Mouse (Mus musculus) urinary bladder, postnatal 25 days (tissue): ENCODE data around the gene Msmp.
A peak's percentile ranks its signal among the peaks of the same experiment; 100 is the strongest.
"Not testable (repeated sequence)": the region's sequence is repeated elsewhere in the genome, so short reads cannot be mapped to it uniquely, and the experiment has no call there.

Experiments used
- DNase-seq: peaks from one replicate; pipeline ENCODE4 v3.0.0; 2022; ENCODE audit warnings: low spot score

The Msmp gene

GRCm38 (mm10) chr4:43584444-43585416 is at the start of gene Msmp:
Gene Msmp, minus strand, starts transcription at chr4:43584494.
- no peak for DNase-seq

GRCm38 (mm10) chr4:43633736-43634135 is 49.4 kb upstream of the Msmp start:
- DNase-seq: no peak

- no peak for DNase-seq
These were observed 49.0 kb upstream of the Msmp start for GRCm38 (mm10) chr4:43633296-43633695.

GRCm38 (mm10) chr4:43631956-43632920 is 47.9 kb upstream of the Msmp start:
- no peak for DNase-seq

GRCm38 (mm10) chr4:43631046-43631955 is 47.0 kb upstream of the Msmp start, which contains the start of gene Npr2:
Gene Npr2, plus strand, starts transcription at chr4:43631935.
- DNase-seq: no peak

- no peak for DNase-seq
These were observed 46.4 kb upstream of the Msmp start for GRCm38 (mm10) chr4:43630671-43631045.

- DNase-seq: peak; percentile 66
These were observed 45.8 kb upstream of the Msmp start for GRCm38 (mm10) chr4:43630030-43630581.

- DNase-seq: no peak
These were observed 45.0 kb upstream of the Msmp start for GRCm38 (mm10) chr4:43629106-43629817.

- DNase-seq: no peak
These were observed 36.0 kb upstream of the Msmp start for GRCm38 (mm10) chr4:43620146-43620778.

- DNase-seq: no peak
These were observed 28.9 kb upstream of the Msmp start for GRCm38 (mm10) chr4:43613060-43613730.

- no peak for DNase-seq
These were observed 28.2 kb upstream of the Msmp start for GRCm38 (mm10) chr4:43612534-43612933.

- no peak for DNase-seq
These were observed 20.7 kb upstream of the Msmp start for GRCm38 (mm10) chr4:43604751-43605685.

- no peak for DNase-seq
These were observed 19.8 kb upstream of the Msmp start for GRCm38 (mm10) chr4:43604099-43604498.

- no peak for DNase-seq
These were observed 16.1 kb upstream of the Msmp start for GRCm38 (mm10) chr4:43600195-43600934.

- no peak for DNase-seq
These were observed 14.5 kb upstream of the Msmp start for GRCm38 (mm10) chr4:43598650-43599380.

- DNase-seq: no peak
These were observed 13.9 kb upstream of the Msmp start for GRCm38 (mm10) chr4:43598200-43598599.

GRCm38 (mm10) chr4:43596597-43596996 is 12.3 kb upstream of the Msmp start:
- not testable (repeated sequence) for DNase-seq
